Mouse (Mus musculus): ENCODE measurements around the gene Pgghg.

Gene Pgghg

DNA sequence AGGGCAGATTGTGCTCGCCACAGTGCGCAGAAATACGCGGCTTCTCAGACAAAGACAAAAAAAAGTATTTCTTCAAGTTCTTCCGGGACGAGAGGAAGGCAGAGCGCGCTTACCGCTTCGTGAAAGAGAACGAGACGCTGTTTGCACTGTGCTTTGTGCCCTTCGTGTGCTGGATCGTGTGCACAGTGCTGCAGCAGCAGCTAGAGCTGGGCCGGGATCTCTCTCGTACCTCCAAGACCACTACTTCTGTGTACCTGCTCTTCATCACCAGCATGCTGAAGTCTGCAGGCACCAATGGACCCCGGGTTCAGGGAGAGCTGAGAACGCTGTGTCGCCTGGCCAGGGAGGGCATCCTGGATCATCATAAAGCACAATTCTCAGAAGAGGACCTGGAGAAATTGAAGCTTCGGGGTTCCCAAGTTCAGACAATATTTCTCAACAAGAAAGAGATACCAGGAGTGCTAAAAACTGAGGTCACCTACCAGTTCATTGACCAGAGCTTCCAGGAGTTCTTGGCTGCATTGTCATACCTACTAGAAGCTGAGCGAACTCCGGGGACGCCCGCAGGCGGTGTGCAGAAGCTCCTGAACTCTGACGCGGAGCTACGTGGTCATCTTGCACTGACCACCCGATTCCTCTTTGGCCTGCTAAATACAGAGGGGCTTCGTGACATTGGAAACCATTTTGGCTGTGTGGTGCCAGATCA, 18.0 kb upstream of the Pgghg start:
- no peak for DNase-seq (ENCODE audit: low read depth, low spot score)

DNA sequence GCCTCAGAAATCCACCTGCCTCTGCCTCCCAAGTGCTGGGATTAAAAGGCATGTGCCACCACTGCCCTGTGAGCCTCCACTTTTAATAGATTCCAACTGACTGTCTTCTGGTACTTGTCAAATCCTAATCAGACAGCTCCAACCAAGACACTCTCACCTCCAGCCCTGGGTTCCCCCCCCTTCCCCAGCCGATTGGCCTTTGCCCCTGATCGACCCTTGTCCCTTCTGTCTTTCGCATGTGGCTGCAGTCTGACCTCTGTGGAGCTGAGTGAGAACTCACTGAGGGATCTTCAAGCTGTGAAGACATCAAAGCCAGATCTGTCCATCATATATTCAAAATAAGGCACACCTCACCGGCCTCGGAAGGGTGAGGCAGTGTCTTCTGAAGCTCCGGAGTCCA, 14.0 kb upstream of the Pgghg start:
- no peak for DNase-seq (ENCODE audit: low read depth, low spot score)

DNA sequence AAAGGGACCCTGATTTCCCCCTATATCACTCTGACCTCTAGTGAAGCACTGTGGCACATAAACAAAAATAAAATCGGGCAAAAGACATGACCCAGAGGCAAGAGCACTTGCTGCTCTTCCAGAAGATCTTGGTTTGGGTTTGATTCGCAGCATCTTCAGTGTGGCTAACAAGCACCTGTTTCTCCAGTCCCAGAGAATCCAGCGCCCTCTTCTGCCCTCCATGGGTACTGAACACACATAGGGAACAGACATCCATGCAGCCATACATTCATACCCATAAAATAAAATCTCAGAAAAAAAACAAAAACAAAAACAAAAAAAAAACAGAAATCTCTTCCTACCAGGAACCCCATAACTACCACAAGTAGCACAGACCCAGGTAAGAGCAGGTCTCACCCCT, 2.8 kb upstream of the Pgghg start:
- peak; percentile 51 for DNase-seq (ENCODE audit: low read depth, low spot score)

DNA sequence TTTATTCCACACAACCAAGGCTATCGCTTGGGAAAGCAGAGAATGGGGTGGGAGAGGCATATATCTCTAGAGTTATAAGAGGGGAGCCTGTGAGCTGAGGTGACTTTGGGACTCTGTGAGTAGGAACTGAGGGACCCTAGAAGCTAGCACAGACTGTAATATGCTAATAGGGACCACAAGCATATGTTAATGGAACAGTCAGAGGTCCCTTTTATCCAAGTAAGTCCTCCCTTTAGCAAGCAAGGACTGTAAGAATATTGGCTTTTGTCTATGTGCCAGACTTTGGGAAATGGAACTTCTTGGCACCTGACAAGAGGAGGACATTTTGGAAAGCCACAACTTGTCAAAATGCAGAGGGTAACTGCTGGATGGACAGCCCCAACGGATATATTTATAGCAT, 2.3 kb upstream of the Pgghg start:
- no peak for DNase-seq (ENCODE audit: low read depth, low spot score)

DNA sequence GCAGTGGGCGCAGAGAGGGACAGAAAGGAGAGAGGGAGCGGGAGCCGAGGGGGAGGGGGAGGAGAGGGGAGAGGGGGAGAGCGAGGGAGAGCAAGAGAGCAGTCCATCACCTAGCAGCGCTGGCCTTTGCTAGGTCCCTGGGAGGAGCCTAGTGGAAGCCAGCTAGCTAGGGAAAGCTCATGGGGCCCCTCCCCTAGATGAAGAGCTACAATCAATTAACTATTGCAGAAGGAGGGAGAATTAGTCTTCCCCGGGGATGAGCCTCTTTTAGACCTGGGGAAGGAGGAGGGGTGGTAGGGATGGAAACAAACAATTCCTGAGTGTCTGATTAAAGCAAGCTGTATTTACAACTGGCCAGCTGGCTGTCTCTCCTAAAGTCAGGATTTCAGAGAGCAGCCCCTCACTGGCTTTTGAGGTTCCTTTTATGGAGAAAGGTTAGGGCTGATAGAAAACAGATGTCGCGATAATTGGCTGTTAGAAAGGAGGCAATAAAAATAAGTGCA, 1.5 kb upstream of the Pgghg start:
- DNase-seq (ENCODE audit: low read depth, low spot score) = no peak

DNA sequence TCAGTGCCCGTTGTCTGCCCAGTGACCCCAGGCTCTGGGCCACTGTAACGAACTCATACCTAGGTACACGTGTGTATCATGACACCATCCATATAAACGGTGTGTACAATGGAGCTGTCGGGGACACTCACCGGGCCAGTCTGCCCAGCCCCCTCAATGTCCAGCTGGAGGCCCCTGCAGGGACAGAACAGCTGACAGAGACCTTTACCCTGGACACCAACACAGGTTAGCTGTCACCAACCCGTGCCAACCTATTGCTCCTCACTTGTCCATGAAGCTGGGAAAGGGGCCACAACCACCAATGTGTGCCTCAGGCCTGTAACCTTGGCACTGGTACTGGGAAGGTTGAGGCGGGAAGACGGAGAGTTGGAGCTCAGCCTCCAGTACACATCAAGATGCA, 1.1 kb downstream of the Pgghg start:
- DNase-seq (ENCODE audit: low read depth, low spot score) = no peak

DNA sequence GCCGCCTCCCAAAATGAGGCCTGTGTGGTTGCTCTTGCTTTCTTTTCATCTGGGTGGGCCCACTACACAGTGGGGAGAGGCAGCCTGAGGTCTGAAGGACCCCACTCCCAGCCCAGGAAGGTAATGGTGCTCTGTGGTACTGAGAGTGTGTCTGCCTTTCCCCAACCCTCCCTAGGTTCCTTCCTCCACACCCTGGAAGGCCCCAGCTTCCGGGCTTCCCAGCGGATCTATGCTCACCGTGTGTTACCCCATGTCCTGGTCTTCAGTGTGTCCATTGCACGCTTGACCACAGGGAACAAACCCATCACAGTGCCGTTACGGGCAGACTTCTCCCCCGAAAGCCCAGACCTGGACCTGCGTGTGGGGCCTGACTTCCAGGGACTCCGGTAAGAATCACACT, 1.6 kb downstream of the Pgghg start:
- no peak for DNase-seq (ENCODE audit: low read depth, low spot score)

DNA sequence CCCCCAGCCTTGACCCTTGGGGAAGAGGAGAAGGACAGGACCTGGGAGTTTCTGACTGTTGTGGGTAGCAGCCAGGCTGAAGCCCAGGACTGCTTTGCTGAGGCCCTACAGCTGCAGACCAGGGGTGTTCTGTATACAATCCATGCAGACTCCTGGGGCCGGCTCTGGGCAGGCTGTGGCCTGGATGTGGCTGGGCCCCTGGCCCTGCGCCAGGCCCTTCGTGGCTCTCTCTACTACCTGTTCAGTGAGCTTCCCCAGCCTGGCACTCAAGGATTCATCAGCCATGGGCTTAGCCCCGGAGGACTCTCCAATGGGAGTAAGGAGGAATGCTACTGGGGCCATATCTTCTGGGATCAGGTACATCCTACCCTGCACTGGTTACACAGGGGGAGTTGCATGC, 2.2 kb downstream of the Pgghg start:
- no peak for DNase-seq (ENCODE audit: low read depth, low spot score)

DNA sequence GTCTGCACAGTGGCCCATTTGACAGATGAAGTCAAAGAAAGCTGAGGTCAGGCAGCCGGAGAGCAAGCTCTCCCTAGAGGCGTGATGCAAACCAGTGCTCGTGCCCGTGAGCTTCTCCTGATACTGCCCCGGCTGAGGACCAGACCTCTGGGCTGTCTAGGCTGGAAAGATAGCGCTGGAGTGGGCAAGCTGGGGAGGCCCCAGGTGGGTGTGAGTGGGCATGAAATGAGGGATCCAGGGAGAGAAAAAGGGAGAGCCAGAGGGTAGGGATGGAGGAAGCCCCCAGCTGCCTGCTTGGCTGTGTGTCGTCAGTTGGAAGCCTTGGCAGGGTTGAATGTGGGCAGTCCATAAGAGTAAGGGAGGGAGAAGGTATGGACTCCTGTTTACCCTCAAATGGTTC, 3.0 kb downstream of the Pgghg start:
- DNase-seq (ENCODE audit: low read depth, low spot score) = no peak

DNA sequence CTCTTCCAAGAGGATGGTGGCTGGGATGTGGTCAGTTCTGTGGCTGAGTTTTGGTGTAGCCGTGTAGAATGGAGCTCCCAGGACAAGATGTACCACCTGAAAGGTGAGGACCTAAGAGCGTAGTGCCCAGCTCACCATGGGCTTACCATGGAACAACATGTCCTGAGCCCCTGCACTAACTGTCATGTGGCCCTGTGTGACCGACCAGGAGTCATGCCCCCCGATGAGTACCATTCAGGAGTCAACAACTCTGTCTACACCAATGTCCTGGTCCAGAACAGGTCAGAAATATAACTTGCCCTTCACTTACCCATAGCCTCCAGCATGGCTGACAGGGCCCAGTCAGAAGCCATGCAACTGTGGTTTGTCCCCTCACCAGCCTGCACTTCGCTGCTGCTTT, 4.1 kb downstream of the Pgghg start:
- DNase-seq (ENCODE audit: low read depth, low spot score) = no peak

DNA sequence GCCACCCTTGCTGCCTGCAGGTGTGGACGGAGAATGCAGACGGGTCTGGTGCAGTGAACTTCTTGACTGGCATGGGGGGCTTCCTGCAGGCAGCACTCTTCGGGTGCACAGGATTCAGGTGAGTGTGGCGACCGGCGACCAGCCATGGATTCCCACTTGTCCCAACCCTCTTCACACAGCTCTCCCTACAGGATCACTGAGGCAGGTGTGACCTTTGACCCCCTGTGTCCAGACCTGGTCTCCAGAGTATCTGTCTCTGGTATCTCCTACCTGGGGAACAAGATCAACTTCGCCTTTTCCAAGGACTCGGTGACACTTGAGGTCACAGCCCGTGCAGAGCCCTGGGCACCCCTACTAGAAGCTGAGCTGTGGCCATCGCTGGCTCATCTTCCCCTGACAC, 5.1 kb downstream of the Pgghg start:
- DNase-seq (ENCODE audit: low read depth, low spot score) = no peak

DNA sequence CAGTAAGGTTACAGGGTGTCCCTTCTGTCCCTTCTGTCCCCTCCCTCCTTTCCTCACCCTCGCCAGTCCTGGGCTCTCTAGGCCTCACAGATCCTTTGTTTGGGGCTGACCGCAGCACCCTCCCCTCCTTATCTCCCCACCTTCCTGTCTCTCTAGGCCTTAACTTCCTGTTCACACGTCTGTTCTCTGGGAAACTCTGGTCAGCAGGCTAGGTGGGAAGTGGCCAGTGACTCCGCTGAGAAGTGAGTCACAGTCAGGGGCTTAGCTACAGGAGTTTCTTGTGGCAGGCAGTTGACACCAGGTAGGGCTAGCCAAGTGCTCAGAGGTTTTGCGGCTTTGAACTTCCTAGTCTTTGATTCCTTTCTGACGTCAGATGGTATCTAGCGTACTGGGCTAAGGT, 5.8 kb downstream of the Pgghg start:
- no peak for DNase-seq (ENCODE audit: low read depth, low spot score)

DNA sequence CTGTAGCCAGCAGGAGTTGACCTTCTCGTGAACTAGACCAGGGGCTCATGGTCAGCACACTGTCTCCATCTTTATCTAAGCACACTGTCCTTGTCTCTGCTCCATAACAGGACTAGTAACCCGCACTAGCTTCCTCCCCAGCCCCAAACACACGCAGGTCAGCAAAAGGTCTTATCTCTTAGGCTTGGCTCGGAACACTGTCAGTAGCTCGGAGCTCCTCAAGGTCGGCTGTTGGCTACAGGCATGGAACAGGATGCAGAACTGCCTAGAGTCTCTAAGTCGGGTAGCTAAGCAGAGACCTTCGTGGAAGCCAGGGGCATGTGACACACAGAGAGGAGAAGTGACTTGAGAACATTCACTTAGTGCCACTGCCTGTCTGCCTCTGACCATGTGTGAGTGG, 7.0 kb downstream of the Pgghg start:
- no peak for DNase-seq (ENCODE audit: low read depth, low spot score)

DNA sequence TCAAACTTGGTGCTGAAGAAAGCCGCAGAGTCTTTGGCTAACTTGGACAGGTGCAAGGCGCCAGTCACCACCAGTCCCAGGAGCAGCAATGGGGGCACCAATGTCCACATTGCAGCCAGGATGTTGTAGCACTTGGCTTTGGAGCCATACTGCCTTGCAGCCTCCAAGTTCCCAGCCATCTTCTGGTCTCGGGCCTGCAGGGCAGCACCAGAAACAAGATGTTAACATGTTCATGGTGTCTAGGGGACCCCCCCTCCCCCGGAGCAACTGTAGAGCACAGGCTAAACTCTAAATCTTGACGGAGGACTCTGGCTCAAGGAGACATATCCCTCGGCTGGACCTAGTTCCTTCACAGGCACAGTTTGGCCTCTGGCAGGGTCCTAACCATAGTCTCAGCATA, 8.1 kb downstream of the Pgghg start:
- no peak for DNase-seq (ENCODE audit: low read depth, low spot score)

DNA sequence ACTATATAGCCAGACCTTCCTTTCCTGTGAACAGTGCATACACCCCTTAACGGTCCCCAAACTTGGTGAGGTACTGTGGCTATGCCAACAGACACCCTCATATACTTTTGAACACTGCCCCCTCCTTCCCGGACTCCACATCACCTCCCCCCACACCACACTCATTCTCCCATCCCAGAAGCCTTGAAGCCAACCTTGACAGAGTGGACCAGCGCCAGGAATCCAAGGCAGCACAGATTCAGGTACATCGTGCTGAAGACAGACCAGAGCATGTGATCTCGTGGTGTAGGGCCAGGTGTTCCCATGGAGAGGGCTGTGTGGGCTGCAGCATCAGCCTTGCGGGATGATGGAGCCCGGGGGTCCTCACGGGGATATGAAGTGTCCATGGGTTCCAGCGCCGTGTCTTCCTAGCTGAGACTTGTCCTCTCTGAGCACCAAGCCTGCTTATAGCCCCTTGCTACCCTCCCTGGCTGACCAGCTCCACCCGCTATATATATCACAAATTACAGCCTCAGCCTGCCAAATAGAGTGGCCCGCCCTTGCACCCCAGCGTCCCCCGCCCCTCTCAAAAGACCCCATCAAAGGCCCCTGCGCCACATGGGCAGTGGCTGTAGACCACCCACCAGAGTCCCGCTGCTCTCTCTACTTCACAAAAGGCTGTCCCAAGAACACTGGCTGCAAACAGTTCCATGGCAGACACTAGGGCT, 8.8 kb downstream of the Pgghg start, which contains the start of gene Ifitm5:
TSS of gene Ifitm5 (minus strand) at position 468 of the 707 bp plus-strand sequence.
- no peak for DNase-seq (ENCODE audit: low read depth, low spot score)

DNA sequence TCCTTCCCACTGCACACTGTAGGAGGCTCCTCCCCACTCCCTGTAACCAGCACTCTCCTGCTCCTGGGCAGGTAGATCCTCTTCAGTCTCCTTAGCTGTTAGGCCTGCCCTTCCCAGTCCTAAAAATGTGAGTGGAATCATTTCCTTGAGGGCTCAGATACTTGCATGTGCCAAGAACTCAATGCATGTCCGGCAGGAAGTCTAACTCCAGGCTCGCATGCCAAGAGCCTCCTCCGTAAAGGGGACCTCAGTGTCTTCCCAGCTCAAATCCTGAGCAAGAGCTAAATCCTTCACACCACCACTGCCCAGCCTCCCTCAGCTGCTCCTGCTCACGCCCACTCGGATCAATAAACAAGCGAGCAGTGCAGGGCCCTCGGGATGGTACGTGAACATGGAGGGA, 9.9 kb downstream of the Pgghg start:
- DNase-seq (ENCODE audit: low read depth, low spot score) = no peak

DNA sequence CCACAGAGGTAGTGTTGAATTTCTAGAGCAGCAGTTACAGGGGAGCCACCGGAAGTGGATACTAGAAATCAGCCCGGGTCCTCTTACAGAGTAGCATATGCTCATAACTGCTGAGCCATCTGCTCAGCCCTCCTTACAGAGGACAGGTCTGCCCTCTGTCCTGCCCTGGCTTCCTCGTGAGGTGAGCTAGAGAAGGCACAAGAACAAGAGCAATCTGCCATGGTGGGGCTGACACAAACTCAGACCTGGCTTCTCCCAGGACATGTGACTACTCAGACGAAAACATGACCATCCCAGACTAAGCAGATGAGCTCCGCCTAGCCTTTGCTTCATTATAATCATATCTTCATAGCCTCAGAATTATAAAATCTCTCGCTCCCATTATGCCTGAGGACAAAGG, 10.6 kb downstream of the Pgghg start:
- no peak for DNase-seq (ENCODE audit: low read depth, low spot score)

DNA sequence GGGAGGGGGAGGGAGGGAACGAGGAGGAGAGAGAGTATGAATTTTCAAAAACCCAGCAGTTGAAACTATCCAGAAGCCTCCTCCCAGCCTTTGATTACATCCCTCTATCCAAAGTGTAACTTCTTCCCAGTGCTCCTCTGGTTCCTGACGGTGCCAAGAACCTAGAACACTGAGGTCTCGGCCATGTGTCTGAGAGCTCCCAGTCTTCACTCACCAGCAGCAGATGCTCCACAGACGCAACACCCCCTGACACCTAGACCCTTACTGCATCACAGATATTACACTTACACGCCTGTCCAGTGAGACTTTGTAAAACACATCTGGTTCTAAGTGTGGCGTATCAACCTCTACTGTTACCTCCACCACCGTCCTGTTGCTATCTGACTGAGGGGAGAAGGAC, 11.2 kb downstream of the Pgghg start:
- DNase-seq (ENCODE audit: low read depth, low spot score) = no peak

DNA sequence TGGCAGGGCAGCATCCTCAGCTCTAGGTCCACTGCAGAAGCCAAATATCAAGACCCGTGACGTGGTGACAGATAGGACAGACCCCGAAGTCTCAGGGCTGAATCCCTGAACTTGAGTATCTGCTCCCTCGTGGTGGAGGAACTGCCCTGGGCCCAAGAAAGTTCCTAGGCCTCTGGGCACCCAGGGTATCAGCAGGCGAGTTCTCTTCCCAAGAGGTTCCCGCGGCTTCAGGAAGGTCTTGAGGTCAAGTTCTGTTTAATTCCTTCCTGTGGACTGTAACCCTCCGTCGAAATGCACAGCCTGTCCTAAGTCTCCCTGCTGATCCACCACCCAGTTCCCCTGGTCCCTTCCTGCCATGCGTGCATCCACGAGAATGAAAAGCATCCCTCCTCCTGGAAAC, 11.9 kb downstream of the Pgghg start:
- DNase-seq (ENCODE audit: low read depth, low spot score) = no peak

DNA sequence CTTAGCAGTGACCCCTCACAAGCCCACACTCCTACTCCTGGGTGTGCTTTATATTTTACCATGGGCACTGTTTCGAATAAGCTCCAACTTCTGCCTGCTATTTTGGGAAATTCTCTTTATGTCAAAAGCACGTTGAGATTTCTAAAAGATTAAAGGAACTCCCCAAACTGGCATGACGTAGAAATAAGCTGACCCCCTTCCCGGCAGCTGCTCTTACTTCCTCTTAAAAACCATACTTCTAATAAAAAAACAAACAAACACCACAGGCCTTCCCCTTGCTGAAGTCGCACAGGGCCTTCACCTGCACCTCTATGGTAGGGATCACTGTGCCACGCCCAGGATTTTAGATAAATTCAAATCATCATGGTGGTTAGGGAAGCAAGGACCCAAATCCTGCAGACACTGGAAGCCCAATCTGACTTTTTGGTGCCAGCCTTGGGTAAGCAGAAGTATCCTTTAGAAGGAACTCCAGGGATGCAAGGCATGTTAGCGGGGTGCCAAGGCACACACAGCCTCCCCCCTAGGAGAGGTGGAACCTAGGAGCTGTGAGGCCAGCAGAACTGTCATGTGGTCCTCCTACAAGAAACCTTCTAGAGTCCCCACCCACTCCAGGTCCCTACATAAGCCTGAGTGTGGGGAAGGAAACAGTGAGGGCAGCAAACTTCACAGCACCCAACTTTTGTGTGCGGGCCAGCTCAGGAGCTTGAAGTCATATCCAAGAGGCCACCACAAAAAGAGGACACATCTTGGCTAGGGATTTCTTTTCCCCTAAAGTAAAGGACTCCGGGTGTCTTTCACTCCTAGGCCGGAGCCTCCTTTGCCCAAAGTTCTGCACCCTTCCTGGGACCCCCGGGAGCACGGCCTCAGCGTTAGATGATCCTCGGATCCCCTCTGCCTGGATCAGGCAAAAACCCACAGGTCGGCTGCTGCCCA, 12.9 kb downstream of the Pgghg start:
- DNase-seq (ENCODE audit: low read depth, low spot score) = peak; percentile 79

DNA sequence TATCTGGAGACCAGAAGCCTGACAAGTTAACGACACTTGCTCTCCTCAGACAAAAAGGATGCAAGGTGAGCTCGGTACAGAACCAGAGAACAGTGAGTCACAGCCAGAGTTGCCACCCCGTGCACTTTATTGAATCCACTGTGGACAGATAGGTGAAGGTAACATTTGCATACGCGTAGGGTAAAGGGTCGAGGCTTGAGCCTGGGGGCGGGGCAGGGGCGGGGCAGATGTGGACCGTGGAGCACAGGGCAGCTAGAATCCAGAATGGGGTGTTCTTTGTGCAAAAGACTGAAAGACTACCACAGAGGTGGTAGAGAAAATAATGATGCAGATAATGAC, 13.5 kb downstream of the Pgghg start:
- no peak for DNase-seq (ENCODE audit: low read depth, low spot score)

DNA sequence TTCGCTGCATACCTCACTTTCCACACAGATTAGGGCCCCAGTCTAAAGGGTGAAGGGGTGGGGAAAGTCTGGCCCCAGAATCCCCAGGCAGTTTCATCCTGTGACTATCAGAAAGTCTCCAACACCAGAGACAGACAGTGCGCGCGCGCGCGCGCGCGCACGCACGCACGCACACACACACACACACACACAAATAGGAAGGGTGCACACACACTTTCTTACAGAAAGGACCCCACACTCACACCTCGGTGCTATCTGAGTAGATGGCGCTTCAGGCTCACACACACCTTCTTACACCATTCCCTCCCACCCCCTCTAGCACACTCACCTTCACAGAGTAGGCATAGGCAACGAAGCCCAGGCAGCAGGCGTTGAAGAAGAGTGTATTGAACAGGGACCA, 14.2 kb downstream of the Pgghg start:
- DNase-seq (ENCODE audit: low read depth, low spot score) = no peak

All from A20 (cell line).